Mouse (Mus musculus) left cerebral cortex, postnatal 25 days (tissue): ENCODE results near the gene Frmd5. TPM values are rescaled to one million over a fixed set of nuclear protein-coding genes. Genes with fewer than 3 reads are reported as not detected.
"Not testable (repeated sequence)": the region's sequence is repeated elsewhere in the genome, so short reads cannot be mapped to it uniquely, and the experiment has no call there.

ENCODE experiments used
- DNase-seq, 2 experiments: peaks; one replicate each; pipeline ENCODE4 v3.0.0; 2022; ENCODE audit warnings: low spot score in 2 of 2, mixed read lengths in 1 of 2
- intact Hi-C: fragments of 180-260 bp; cut with DNase I; formaldehyde crosslinking; loops from one replicate; pipeline ENCODE4 v1.15.1; 2025
- total RNA-seq, 2 experiments: library from RNA; stranded (reverse); gene quantifications; 2 replicates each; pipeline ENCODE4 v1.2.3; 2021

The Frmd5 gene
- total RNA-seq: 10 to 100 TPM; 46.4 to 51.6 TPM

- peak; percentile 93 to 98 for DNase-seq
- intact Hi-C loops: loop anchor here (10.0 kb wide), 1 partner anchor 232 kb away; no protein-coding TSS in a partner anchor
These were observed at the start of gene Frmd5 for GRCm38 (mm10) chr2:121806959-121807653. Frmd5 (minus strand) TSS chr2:121807087.

- intact Hi-C loops: no loop called here
These were observed 47.1 kb upstream of the Frmd5 start for GRCm38 (mm10) chr2:121853974-121854373.

GRCm38 (mm10) chr2:121852045-121852444 lies 45.2 kb upstream of the Frmd5 start:
- intact Hi-C loops: no loop called here
- no peak for DNase-seq

More at GRCm38 (mm10) chr2:121853974-121854373, 47.1 kb upstream of the Frmd5 start:
- DNase-seq: no peak

GRCm38 (mm10) chr2:121846050-121846449 lies 39.2 kb upstream of the Frmd5 start:
- peak in 1 of 2 experiments; percentile 68 for DNase-seq
- intact Hi-C loops: no loop called here

GRCm38 (mm10) chr2:121842249-121842648 lies 35.4 kb upstream of the Frmd5 start:
- intact Hi-C loops: no loop called here
- no peak for DNase-seq

- DNase-seq: no peak
- intact Hi-C loops: no loop called here
These were observed 34.6 kb upstream of the Frmd5 start for GRCm38 (mm10) chr2:121841453-121841852.

- DNase-seq: peak in 1 of 2 experiments; percentile 58
These were observed 28.0 kb upstream of the Frmd5 start for GRCm38 (mm10) chr2:121834926-121835325.

GRCm38 (mm10) chr2:121832484-121832894 lies 25.6 kb upstream of the Frmd5 start:
- intact Hi-C loops: loop anchor here (1.0 kb wide), 1 partner anchor 261 kb away; no protein-coding TSS in a partner anchor
- DNase-seq: peak; percentile 44 to 68

More at GRCm38 (mm10) chr2:121834926-121835325, 28.0 kb upstream of the Frmd5 start:
- intact Hi-C loops: no loop called here

GRCm38 (mm10) chr2:121828411-121828810 lies 21.5 kb upstream of the Frmd5 start:
- intact Hi-C loops: no loop called here

GRCm38 (mm10) chr2:121826189-121826588 lies 19.3 kb upstream of the Frmd5 start:
- DNase-seq: no peak
- intact Hi-C loops: no loop called here

More at GRCm38 (mm10) chr2:121828411-121828810, 21.5 kb upstream of the Frmd5 start:
- peak in 1 of 2 experiments; percentile 56 for DNase-seq

GRCm38 (mm10) chr2:121824653-121825052 lies 17.8 kb upstream of the Frmd5 start:
- no peak for DNase-seq
- intact Hi-C loops: no loop called here

- intact Hi-C loops: no loop called here
- DNase-seq: no peak
These were observed 14.9 kb upstream of the Frmd5 start for GRCm38 (mm10) chr2:121821787-121822186.

- DNase-seq, intact Hi-C loops: not testable (repeated sequence)
These were observed 4.0 kb upstream of the Frmd5 start for GRCm38 (mm10) chr2:121810876-121811275.

- intact Hi-C loops: loop anchor here (10.0 kb wide), 1 partner anchor 234 kb away; no protein-coding TSS in a partner anchor
These were observed 2.2 kb upstream of the Frmd5 start for GRCm38 (mm10) chr2:121809126-121809525.

GRCm38 (mm10) chr2:121806171-121806943 lies 530 bp downstream of the Frmd5 start:
- DNase-seq: peak; percentile 44 to 58
- intact Hi-C loops: loop anchor here (10.0 kb wide), 1 partner anchor 232 kb away; no protein-coding TSS in a partner anchor

More at GRCm38 (mm10) chr2:121809126-121809525, 2.2 kb upstream of the Frmd5 start:
- no peak for DNase-seq

GRCm38 (mm10) chr2:121799051-121799450 lies 7.8 kb downstream of the Frmd5 start:
- intact Hi-C loops: no loop called here
- DNase-seq: no peak

GRCm38 (mm10) chr2:121795995-121796394 lies 10.9 kb downstream of the Frmd5 start:
- no peak for DNase-seq
- intact Hi-C loops: no loop called here

GRCm38 (mm10) chr2:121789777-121790176 lies 17.1 kb downstream of the Frmd5 start:
- intact Hi-C loops: no loop called here
- no peak for DNase-seq

GRCm38 (mm10) chr2:121788415-121788814 lies 18.5 kb downstream of the Frmd5 start:
- no peak for DNase-seq
- intact Hi-C loops: no loop called here

- intact Hi-C loops: no loop called here
- DNase-seq: no peak
These were observed 19.1 kb downstream of the Frmd5 start for GRCm38 (mm10) chr2:121787767-121788166.
